Mouse (Mus musculus) neutrophil, adult 5-6 weeks (primary cell): Measurements from ENCODE around the gene Pah. TPM values are rescaled to one million over a fixed set of nuclear protein-coding genes. Genes with fewer than 3 reads are reported as not detected.
A peak's percentile ranks its signal among the peaks of the same experiment; 100 is the strongest.

ENCODE experiments used
- ATAC-seq: fragments of 151-379, 151-347 bp; 2 replicates; pipeline ENCODE4 v1.8.0; 2017; ENCODE audit warnings: mild to moderate bottlenecking, moderate TSS enrichment; ENCODE audit not compliant: insufficient number of reproducible peaks, poor library complexity, low FRiP score, severe bottlenecking; ENCODE audit errors: extremely low read depth
- total RNA-seq: library from RNA; stranded (forward); fragments of 200-1000 nt; gene quantifications from 2 replicates; pipeline ENCODE4 v1.2.3, GENCODE M21; 2017

Pah gene
- total RNA-seq, 1 experiment from 2014 or later = not detected

- no peak for ATAC-seq
Measured at GRCm38 (mm10) chr10:87597075-87597677, 75.6 kb downstream of the Pah start.

GRCm38 (mm10) chr10:87602151-87602550 lies 80.6 kb downstream of the Pah start:
- no peak for ATAC-seq

GRCm38 (mm10) chr10:87625196-87625595 lies 103.6 kb downstream of the Pah start:
- 0 out of 2 replicates have a peak, but pooled peaks have one; percentile 16 for ATAC-seq

Other genes starting within 250 kb of the Pah start
- gene Ascl1, start 28.1 kb upstream of the Pah start, total RNA-seq = not detected in 2 replicates